Mouse (Mus musculus) lung, postnatal 0 days (tissue): ENCODE results near the gene Qprt. TPM values are rescaled to one million over a fixed set of nuclear protein-coding genes. Genes with fewer than 3 reads are reported as not detected.

Experiments
- ATAC-seq: fragments of 200-750 bp; cut with Nextera tagmentation; 2 replicates; pipeline ENCODE4 v1.8.0; 2017; ENCODE audit warnings: moderate library complexity
- DNase-seq: peaks from one replicate; pipeline ENCODE4 v3.0.0-alpha.2; 2016; ENCODE audit warnings: low spot score
- H3K27ac ChIP-seq: fragments of 300-500 bp; sonication (generic); 2 replicates; pipeline ENCODE4 v1.5.1; 2014; ENCODE audit warnings: antibody characterized with exemption, mild to moderate bottlenecking, low read length, mixed read lengths
- H3K27me3 ChIP-seq: fragments of 300-500 bp; sonication (generic); replicated peaks from 2 replicates; pipeline ENCODE4 v1.6.1; 2014; ENCODE audit warnings: low read length, mixed read lengths; ENCODE audit not compliant: insufficient read depth
- H3K36me3 ChIP-seq: fragments of 300-500 bp; sonication (generic); 2 replicates; pipeline ENCODE4 v1.6.1; 2014; ENCODE audit warnings: low read length, mixed read lengths; ENCODE audit not compliant: insufficient read depth
- H3K4me1 ChIP-seq: fragments of 300-500 bp; sonication (generic); 2 replicates; pipeline ENCODE4 v1.6.1; 2014; ENCODE audit warnings: antibody characterized with exemption, low read depth, low read length, mixed read lengths; ENCODE audit not compliant: insufficient read depth
- H3K4me2 ChIP-seq: fragments of 300-500 bp; sonication (generic); replicated peaks from 2 replicates; pipeline ENCODE4 v1.6.1; 2014; ENCODE audit warnings: low read depth, mild to moderate bottlenecking, low read length, moderate library complexity, mixed read lengths
- H3K4me3 ChIP-seq: fragments of 300-500 bp; sonication (generic); 2 replicates; pipeline ENCODE4 v1.5.1; 2014; ENCODE audit warnings: low read depth, low read length
- H3K9ac ChIP-seq: fragments of 300-500 bp; sonication (generic); replicated peaks from 2 replicates; pipeline ENCODE4 v1.6.1; 2014; ENCODE audit warnings: low read depth, mild to moderate bottlenecking
- H3K9me3 ChIP-seq: fragments of 300-500 bp; sonication (generic); 2 replicates; pipeline ENCODE4 v1.6.1; 2016; ENCODE audit warnings: low read length, mixed read lengths
- CTCF ChIP-seq: IDR thresholded peaks from 2 replicates; pipeline ENCODE4 v1.5.1; 2016; ENCODE audit warnings: antibody characterized with exemption, mild to moderate bottlenecking
- EP300 ChIP-seq: IDR thresholded peaks from 2 replicates; pipeline ENCODE4 v1.6.1; 2016; ENCODE audit warnings: antibody characterized with exemption, mild to moderate bottlenecking, control low read depth
- WGBS: fragments of 180-500 bp; shearing (Covaris S2); extraction: QIAGEN DNeasy Blood & Tissue Kit; methylation state at CpG from one replicate; pipeline ENCODE4 v1.1.7; 2014; 5-methylcytosine and 5-hydroxymethylcytosine counted together
- polyA plus RNA-seq: library from polyadenylated mRNA; unstranded; fragments of >200 nt; fragmentation: Nextera tagmentation; extraction: Ambion mirVana; gene quantifications from 2 replicates; pipeline ENCODE4 v1.2.1, GENCODE M21; 2015

Gene Qprt
- polyA plus RNA-seq, 1 experiment from 2014 or later, result 0.14 TPM

DNA sequence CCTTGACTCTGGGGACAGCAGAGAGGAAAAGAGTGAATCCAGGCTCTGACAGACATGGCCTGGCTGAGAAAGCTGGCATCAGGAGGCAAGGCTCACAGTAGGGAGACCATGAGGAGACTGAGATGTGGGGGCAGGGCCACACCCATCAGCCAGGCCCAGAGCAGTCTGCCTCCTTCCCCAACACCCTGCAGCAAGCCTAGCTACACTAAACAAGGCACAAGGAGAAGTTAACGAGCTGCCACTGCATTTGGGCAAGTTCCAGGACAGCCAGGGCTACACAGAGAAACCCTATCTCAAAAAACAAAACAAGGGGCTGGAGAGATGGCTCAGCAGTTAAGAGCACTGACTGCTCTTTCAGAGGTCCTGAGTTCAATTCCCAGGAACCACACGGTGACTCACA, 20.2 kb upstream of the Qprt start:
- no peaks in the 10 kb centered on the region for H3K4me1 ChIP-seq
- H3K4me2 ChIP-seq, result no peak overlapping the region
- H3K36me3 ChIP-seq, result no peaks in the 10 kb centered on the region
- ATAC-seq (peak; percentile 34; the same call in 1 of the 2 replicates), DNase-seq (no peak)
- no peak overlapping the region for H3K27ac ChIP-seq
- no peak overlapping the region for H3K4me3 ChIP-seq
- TF ChIP-seq CTCF (no peak), EP300 (no peak)
- H3K9me3 ChIP-seq, result no peaks in the 10 kb centered on the region
- WGBS, result 30% methylated on average over 2 of the region's 2 CpGs
- no peak overlapping the region for H3K9ac ChIP-seq
- no peaks in the 10 kb centered on the region for H3K27me3 ChIP-seq

DNA sequence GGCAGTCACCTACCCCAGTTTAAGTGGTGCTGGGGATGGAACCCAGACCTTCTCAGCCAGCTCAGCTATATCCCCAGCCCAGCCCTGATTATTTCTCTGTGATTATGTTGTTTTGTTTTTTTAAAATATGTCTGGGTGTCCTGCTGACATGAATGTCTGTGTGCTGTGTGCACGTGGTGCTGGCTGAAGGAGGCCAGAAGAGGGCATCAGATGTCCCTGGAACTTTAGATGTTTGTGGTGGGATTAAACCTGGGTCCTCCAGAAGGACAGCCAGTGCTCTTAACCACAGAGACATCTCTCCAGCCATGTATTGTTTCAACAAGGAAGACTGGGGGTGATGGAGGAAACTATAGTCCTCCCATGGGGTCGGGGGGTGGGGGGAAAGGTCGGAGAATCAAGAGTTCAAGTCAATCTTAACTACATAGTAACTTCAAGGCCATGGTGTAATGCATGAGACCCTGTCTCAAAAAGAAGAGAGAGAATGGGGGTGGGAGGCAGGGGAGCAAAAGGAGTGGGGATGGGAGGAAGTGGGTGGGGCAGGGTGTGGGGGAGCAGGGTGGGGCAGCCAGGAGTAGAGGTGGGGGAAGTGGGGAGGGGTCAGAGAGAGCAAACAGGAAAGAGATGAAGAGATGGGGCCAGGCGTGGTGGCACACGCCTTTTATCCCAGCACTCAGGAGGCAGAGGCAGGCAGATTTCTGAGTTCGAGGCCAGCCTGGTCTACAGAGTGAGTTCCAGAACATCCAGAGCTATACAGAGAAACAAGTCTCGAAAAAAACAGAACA, 18.8 kb upstream of the Qprt start:
- WGBS, result 53% methylated on average over 7 of the region's 7 CpGs
- Histone ChIP-seq H3K9me3 (no peaks in the 10 kb centered on the region), H3K4me2 (no peak overlapping the region)

DNA sequence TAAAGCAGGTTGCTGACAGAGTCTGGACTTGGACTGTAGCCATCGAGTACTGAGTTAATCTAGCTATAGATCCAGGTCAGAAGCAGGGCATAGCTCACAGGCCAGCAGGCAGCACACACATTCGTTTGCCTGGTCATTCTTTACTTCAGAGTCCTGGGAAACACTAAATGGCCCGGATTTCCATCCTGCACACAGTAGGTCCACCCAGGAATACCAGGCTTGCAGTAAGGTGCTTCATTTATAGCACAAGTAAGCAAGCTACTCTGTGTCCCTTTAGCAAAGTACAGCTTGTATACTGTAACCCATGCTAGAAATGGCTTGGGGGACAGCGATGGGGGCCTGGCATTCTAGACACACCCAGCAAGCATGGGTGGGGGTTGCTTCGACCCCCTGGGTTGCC, 17.5 kb upstream of the Qprt start:
- Histone ChIP-seq H3K4me1 (no peaks in the 10 kb centered on the region), H3K36me3 (no peaks in the 10 kb centered on the region), H3K4me3 (no peak overlapping the region), H3K9me3 (no peaks in the 10 kb centered on the region), H3K9ac (no peak overlapping the region), H3K27ac (no peak overlapping the region), H3K4me2 (no peak overlapping the region), H3K27me3 (no peaks in the 10 kb centered on the region)
- 61% methylated on average over 5 of the region's 5 CpGs for WGBS
- DNase-seq (no peak), ATAC-seq (no peak)
- TF ChIP-seq EP300 (no peak), CTCF (no peak)

More for the DNA sequence above, 18.8 kb upstream of the Qprt start:
- H3K4me3 ChIP-seq, result no peak overlapping the region
- H3K4me1 ChIP-seq, result no peaks in the 10 kb centered on the region
- no peak overlapping the region for H3K9ac ChIP-seq
- peak; percentile 28; the same call in 1 of the 2 replicates for ATAC-seq
- DNase-seq, result no peak
- no peaks in the 10 kb centered on the region for H3K36me3 ChIP-seq
- TF ChIP-seq CTCF, result peak; percentile 56
- TF ChIP-seq EP300, result no peak
- no peak overlapping the region for H3K27ac ChIP-seq
- H3K27me3 ChIP-seq, result no peaks in the 10 kb centered on the region

DNA sequence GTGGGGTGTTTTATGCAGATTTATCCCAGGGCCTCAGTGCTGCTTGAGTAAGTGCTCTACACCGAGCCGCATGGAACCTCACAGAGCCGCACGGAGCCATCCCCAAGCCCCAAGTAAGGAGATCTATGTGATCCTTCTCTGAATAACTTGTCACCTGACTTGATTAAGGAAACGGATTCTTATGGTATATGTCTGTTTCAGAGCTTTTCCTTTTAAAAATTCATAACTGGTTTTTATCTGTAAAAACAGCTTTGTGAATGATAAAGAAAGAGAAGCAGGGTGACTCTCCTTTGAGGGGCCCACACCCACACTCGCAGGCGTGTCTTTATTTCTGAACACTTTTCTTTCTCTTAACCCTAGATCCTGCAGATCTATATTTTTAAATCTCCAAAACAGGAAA, 17.1 kb upstream of the Qprt start:
- ATAC-seq (no peak), DNase-seq (no peak)
- TF ChIP-seq CTCF, result no peak
- TF ChIP-seq EP300, result no peak
- Histone ChIP-seq H3K9ac (no peak overlapping the region), H3K4me3 (no peak overlapping the region), H3K9me3 (no peaks in the 10 kb centered on the region), H3K4me1 (no peaks in the 10 kb centered on the region), H3K4me2 (no peak overlapping the region), H3K27me3 (no peaks in the 10 kb centered on the region), H3K36me3 (no peaks in the 10 kb centered on the region), H3K27ac (no peak overlapping the region)
- 88% methylated on average over 7 of the region's 7 CpGs for WGBS

DNA sequence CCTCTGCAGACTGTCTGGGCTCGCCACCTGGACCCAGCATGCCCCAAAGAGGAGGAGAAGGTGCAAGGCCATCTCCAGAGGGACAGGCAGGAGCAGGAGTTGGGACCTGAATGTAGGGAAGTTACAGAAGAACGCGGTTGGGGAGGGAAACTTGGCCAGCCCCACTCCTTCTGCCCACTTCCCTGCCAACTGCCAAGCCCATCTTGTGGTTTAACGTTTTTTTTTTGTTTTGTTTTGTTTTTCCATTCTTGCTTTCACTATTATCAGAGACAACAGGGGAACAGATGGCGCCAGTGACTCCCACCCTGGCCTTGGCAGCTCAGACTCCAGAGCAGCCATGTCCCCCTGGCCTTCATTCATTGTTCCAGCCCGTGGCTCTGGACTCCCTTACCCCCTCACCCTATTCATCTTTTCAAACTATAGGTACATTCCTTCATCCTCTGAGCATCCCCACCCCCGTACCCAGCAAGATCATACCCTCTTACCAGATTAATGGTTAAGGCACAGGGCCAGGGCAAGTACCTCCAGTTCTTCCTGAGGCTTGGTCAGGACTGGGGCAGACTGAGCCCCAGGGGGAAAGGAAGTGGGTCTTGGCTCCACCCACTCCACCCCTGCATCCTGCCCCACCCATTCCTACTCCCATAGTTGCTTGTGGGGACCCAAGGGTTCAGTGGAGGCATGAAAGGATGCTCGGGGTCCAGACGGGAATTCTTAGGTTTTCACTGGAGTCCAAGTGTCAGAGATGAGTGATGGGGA, 15.4 kb upstream of the Qprt start, which contains the start of gene Spn:
Spn (minus strand) TSS at position 562 of the 756 bp plus-strand sequence.
- Histone ChIP-seq H3K4me1 (no peaks in the 10 kb centered on the region), H3K36me3 (no peaks in the 10 kb centered on the region), H3K4me3 (no peak within 1 kb of the TSS), H3K4me2 (no peak within 1 kb of the TSS), H3K9me3 (no peaks in the 10 kb centered on the region), H3K27ac (no peak within 1 kb of the TSS), H3K9ac (no peak within 1 kb of the TSS), H3K27me3 (no peaks in the 10 kb centered on the region)
- ATAC-seq (no peak), DNase-seq (no peak)
- WGBS, result 44% methylated on average over 9 of the region's 9 CpGs
- TF ChIP-seq CTCF (no peak), EP300 (no peak)

DNA sequence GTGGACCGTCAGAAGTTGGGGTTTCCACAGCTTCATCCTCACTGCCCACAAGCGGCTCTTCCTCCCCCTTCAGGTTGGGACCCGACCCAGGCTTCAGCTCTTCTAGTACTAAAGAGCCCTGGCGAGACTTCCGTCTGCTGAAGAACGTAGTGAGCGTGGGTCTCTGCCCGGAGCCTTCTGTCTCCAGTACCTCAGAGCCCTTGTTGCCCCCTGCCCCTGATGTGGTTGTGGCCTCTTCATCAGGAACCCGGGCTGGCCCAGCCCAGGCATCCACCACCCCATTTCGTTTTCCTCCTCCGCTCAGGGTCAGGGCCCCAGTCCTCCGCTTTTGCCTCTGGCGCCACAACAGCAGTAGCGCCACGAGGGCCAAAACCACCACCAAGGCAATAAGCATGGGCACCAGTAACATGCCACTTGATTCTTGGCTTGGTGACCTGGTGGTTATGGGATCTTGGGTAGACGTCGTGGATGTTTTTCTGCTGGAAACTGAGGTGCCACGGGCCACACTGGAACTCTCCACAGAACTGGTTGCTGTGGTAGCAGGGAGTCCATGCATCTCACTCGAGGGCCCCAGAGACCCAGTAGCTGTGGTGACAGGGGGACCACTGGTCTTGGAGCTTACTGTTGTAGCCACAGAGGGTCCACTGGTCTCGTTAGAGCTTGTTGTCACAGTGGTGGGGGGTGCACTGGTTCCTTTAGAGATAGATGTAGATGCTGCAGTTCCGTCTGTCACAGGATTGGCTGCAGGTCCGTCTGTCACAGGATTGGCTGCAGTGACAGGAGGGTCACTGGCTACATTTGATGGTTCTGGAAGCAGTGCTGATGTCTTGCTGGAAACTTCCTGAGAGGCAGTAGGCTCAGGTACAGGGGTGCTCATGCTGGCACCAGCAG, 14.4 kb upstream of the Qprt start:
- H3K27ac ChIP-seq, result no peak overlapping the region
- H3K4me2 ChIP-seq, result no peak overlapping the region
- no peak overlapping the region for H3K9ac ChIP-seq
- 73% methylated on average over 22 of the region's 22 CpGs for WGBS
- TF ChIP-seq CTCF, result no peak
- TF ChIP-seq EP300, result no peak
- H3K36me3 ChIP-seq, result no peaks in the 10 kb centered on the region
- H3K27me3 ChIP-seq, result no peaks in the 10 kb centered on the region
- H3K4me3 ChIP-seq, result no peak overlapping the region
- H3K4me1 ChIP-seq, result no peaks in the 10 kb centered on the region
- no peak for DNase-seq
- no peak for ATAC-seq
- no peaks in the 10 kb centered on the region for H3K9me3 ChIP-seq
